Mouse (Mus musculus): Measurements from ENCODE around the gene Dkkl1.

- TF ChIP-seq CTCF (IDR thresholded peaks at IDR 0.05; ENCODE audit: control insufficient read depth, insufficient read depth, low read length) = no peak
- TF ChIP-seq POLR2A (IDR thresholded peaks at IDR 0.05; ENCODE audit: borderline replicate concordance, control insufficient read depth, low read depth, low read length) = no peak
Measured at GRCm38 (mm10) chr7:45211070-45211469, 877 bp downstream of the Dkkl1 start.

All from bone marrow, adult 2 months (tissue).